Mouse (Mus musculus): ENCODE measurements around the gene Fbxo39.

Fbxo39 gene

GRCm38 (mm10) chr11:72311355-72312001 is 2.8 kb upstream of the Fbxo39 start:
- in situ Hi-C loops (cut with MseI, MboI), result loop anchor here in 1 of 2 experiments (10.0 kb wide), 1 partner anchor 87 kb away; no protein-coding TSS in a partner anchor

- in situ Hi-C loops (cut with MseI, MboI), result loop anchor here in 1 of 2 experiments (10.0 kb wide), 1 partner anchor 93 kb away; no protein-coding TSS in a partner anchor
Measured at GRCm38 (mm10) chr11:72318026-72318425, 3.8 kb downstream of the Fbxo39 start.

GRCm38 (mm10) chr11:72324431-72324830 is 10.2 kb downstream of the Fbxo39 start:
- in situ Hi-C loops (cut with MseI, MboI), result no loop called here

- in situ Hi-C loops (cut with MseI, MboI), result no loop called here
Measured at GRCm38 (mm10) chr11:72325701-72326100, 11.5 kb downstream of the Fbxo39 start.

GRCm38 (mm10) chr11:72332951-72333667 is 18.9 kb downstream of the Fbxo39 start:
- in situ Hi-C loops (cut with MseI, MboI), result no loop called here

GRCm38 (mm10) chr11:72334653-72335052 is 20.4 kb downstream of the Fbxo39 start:
- in situ Hi-C loops (cut with MseI, MboI), result no loop called here

- in situ Hi-C loops (cut with MseI, MboI), result no loop called here
Measured at GRCm38 (mm10) chr11:72336726-72337125, 22.5 kb downstream of the Fbxo39 start.

- in situ Hi-C loops (cut with MseI, MboI), result no loop called here
Measured at GRCm38 (mm10) chr11:72338437-72338871, 24.2 kb downstream of the Fbxo39 start.

- in situ Hi-C loops (cut with MseI, MboI), result loop anchor here (5.0 to 10.0 kb wide), 2 partner anchors 88 to 115 kb away; no protein-coding TSS in a partner anchor
Measured at GRCm38 (mm10) chr11:72339716-72340115, 25.5 kb downstream of the Fbxo39 start.

GRCm38 (mm10) chr11:72342549-72343237 is 28.4 kb downstream of the Fbxo39 start:
- in situ Hi-C loops (cut with MseI, MboI), result loop anchor here (5.0 to 10.0 kb wide), 2 partner anchors 85 to 118 kb away; no protein-coding TSS in a partner anchor

- in situ Hi-C loops (cut with MseI, MboI), result loop anchor here (5.0 to 10.0 kb wide), 2 partner anchors 84 to 118 kb away; no protein-coding TSS in a partner anchor
Measured at GRCm38 (mm10) chr11:72343238-72343625, 29.0 kb downstream of the Fbxo39 start.

- in situ Hi-C loops (cut with MseI, MboI), result loop anchor here (5.0 to 10.0 kb wide), 2 partner anchors 83 to 119 kb away; no protein-coding TSS in a partner anchor
Measured at GRCm38 (mm10) chr11:72343904-72344303, 29.7 kb downstream of the Fbxo39 start.

GRCm38 (mm10) chr11:72344486-72344885 is 30.2 kb downstream of the Fbxo39 start:
- in situ Hi-C loops (cut with MseI, MboI), result loop anchor here (5.0 to 10.0 kb wide), 2 partner anchors 83 to 120 kb away; no protein-coding TSS in a partner anchor

- in situ Hi-C loops (cut with MseI, MboI), result loop anchor here in 1 of 2 experiments (10.0 kb wide), 1 partner anchor 124 kb away; no protein-coding TSS in a partner anchor
Measured at GRCm38 (mm10) chr11:72348563-72348962, 34.3 kb downstream of the Fbxo39 start.

- in situ Hi-C loops (cut with MseI, MboI), result loop anchor here in 1 of 2 experiments (10.0 kb wide), 1 partner anchor 124 kb away; no protein-coding TSS in a partner anchor
Measured at GRCm38 (mm10) chr11:72349016-72349415, 34.8 kb downstream of the Fbxo39 start.

- in situ Hi-C loops (cut with MseI, MboI), result loop anchor here (5.0 to 10.0 kb wide), 2 partner anchors 125 to 213 kb away; no protein-coding TSS in a partner anchor
Measured at GRCm38 (mm10) chr11:72349652-72350051, 35.4 kb downstream of the Fbxo39 start.

- in situ Hi-C loops (cut with MseI, MboI), result loop anchor here (5.0 kb wide), 1 partner anchor 210 kb away; no protein-coding TSS in a partner anchor
Measured at GRCm38 (mm10) chr11:72352272-72352671, 38.0 kb downstream of the Fbxo39 start.

- in situ Hi-C loops (cut with MseI, MboI), result loop anchor here (5.0 kb wide), 1 partner anchor 209 kb away; no protein-coding TSS in a partner anchor
Measured at GRCm38 (mm10) chr11:72353186-72353585, 38.9 kb downstream of the Fbxo39 start.

- in situ Hi-C loops (cut with MseI, MboI), result loop anchor here (5.0 kb wide), 1 partner anchor 207 kb away; no protein-coding TSS in a partner anchor
Measured at GRCm38 (mm10) chr11:72354971-72355728, 40.9 kb downstream of the Fbxo39 start.
